Mouse (Mus musculus) 416B (cell line): Measurements from ENCODE around the gene Dis3.
A peak's percentile ranks its signal among the peaks of the same experiment; 100 is the strongest.
"Not testable (repeated sequence)": the region's sequence is repeated elsewhere in the genome, so short reads cannot be mapped to it uniquely, and the experiment has no call there.

Experiments used
- DNase-seq: peaks from one replicate; pipeline ENCODE4 v3.0.0; 2011; ENCODE audit warnings: low read depth

The Dis3 gene

DNA sequence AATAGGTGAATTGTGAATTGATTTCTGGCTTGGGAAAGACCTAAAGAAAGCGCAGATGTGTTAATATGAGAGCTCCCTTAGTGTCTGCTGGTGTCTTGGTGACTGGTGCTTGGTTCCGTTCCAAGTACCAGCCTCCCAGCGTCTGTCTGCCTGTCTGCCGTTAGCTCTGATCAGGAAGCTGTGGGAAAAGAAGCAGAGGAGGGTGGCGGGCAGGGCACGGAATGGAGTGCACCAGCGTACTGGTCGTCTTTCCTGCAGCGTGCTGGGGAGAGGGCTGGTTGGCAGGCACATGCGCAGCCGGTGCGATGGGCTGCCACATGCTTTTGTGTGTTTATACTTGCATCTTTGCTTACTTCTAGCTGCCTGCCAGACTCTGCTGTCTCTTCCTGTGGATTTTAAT is 39.0 kb downstream of the Dis3 start:
- DNase-seq: no peak

DNA sequence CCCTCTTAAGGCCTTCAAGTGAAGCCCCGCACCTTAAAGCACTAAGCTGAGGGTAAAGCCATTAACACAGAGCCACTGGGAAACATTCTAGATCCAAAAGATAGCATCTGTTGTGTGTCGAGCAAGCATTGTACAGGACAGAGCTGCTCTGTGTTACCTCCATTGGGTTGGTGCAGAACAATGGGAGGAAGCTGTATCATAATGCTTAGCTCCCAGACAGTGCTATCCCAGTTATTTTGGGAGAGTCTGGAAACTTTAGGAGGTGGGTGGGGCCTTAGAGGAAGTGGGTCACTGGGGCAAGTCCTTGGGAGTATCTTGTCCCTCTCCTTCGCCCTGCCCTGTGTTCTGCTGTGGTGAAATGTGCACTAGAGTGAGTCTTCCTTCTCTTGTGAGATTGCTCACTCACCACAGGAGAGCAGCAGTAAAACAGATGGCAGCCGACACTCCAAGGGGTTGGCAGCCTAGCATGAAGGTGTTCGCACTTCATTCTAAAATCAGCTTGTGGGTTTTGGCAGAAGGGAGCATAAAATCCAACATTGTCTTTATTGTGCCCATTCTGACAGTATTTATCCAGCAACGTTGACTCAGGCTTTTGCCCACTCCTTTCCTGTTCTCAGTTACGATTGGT is 40.5 kb downstream of the Dis3 start:
- no peak for DNase-seq

- peak; percentile 86 for DNase-seq
These were observed 52.8 kb downstream of the Dis3 start for GRCm38 (mm10) chr14:99046782-99047181.

- peak; percentile 93 for DNase-seq
These were observed 53.4 kb downstream of the Dis3 start, which contains the start of the genes Mzt1 and Bora for GRCm38 (mm10) chr14:99046031-99046781. Mzt1 (minus strand) TSS chr14:99046134. Bora (plus strand) TSS chr14:99046222.

DNA sequence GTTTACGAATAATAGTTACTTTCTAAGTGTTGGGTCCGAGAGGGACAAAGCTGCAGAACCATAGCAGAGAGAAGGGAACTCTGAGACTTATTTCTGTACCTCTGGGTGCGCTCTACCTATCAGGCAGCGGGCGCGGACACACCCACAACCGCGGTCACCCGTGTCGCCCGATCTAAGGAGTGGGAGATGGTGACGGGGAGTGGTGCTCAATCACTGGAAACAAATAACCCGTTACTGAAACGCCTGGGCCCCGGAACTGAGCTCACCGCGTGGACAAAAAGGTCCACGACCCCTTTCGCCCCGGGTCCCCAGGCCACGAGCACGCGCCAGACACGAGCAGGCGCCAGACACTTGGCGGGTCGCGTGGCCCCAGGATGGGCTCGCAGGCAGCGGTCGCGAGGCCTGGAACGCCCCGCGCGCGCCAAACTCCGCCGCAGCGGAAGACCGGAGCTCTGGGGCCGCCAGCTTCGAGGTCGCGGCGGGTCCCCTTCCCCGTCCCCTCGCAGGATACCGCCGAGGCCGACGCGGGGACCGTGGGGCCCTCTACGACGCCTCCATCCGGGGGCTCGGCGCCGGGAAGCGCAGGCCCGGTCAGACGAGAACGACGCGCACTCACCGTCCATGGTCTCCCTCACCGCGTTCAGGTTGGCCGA is 54.1 kb downstream of the Dis3 start:
- DNase-seq: peak; percentile 43

- DNase-seq: peak; percentile 66
These were observed 54.9 kb downstream of the Dis3 start for GRCm38 (mm10) chr14:99044718-99045117.

GRCm38 (mm10) chr14:99044096-99044495 is 55.5 kb downstream of the Dis3 start:
- no peak for DNase-seq

GRCm38 (mm10) chr14:99043499-99043898 is 56.1 kb downstream of the Dis3 start:
- no peak for DNase-seq

GRCm38 (mm10) chr14:99041416-99041815 is 58.2 kb downstream of the Dis3 start:
- peak; percentile 58 for DNase-seq

- not testable (repeated sequence) for DNase-seq
These were observed 60.3 kb downstream of the Dis3 start for GRCm38 (mm10) chr14:99039308-99039707.

DNA sequence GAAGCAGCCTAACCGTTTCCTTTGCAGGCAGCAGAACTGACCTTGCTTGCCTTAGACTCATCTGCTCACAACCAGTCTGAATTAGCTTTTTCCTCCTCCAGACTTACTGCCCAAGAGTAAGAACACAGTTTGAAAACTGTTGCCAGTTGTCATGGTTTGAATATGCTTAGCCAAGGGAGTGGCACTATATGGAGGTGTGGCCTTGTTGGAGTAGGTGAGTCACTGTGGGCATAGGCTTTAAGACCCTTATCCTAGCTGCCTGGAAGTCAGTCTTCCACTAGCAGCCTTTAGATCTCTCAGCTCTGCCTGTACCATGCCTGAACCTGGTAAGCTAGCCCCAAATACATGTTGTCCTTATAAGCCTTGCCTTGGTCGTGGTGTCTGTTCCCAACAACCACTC is 61.9 kb downstream of the Dis3 start:
- DNase-seq: peak; percentile 62

GRCm38 (mm10) chr14:99036039-99036438 is 63.5 kb downstream of the Dis3 start:
- no peak for DNase-seq

- DNase-seq: peak; percentile 56
These were observed 64.7 kb downstream of the Dis3 start for GRCm38 (mm10) chr14:99034851-99035250.

- DNase-seq: no peak
These were observed 67.0 kb downstream of the Dis3 start for GRCm38 (mm10) chr14:99032596-99032995.

GRCm38 (mm10) chr14:99031337-99031873 is 68.2 kb downstream of the Dis3 start:
- DNase-seq: no peak

- no peak for DNase-seq
These were observed 69.6 kb downstream of the Dis3 start for GRCm38 (mm10) chr14:99029987-99030386.
